Comparison of ENCODE assay signal across 23 mouse cellular contexts in the genomic region with DNA sequence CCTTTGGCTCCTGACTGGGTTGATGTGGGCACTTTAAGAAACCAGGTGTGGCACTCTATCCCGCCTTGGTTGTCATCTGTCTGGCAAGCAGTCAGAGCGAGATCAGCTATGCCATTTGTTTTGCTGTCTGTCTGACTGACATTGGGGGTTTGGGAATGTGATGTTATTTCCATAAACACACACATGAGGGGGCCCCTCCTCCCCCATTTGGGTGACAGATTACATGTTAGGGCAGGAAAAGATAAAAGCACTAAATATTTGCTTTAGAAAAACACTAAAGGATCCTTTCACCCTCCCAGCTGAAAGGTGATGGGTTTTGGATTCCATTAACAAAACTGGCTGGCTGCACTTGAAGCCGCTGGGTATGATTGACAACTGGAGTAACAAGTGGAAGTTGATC.
A peak's percentile ranks its signal among the peaks of the same experiment; 100 is the strongest.
DNase-seq lines count a peak whose midpoint lies in the region; ATAC-seq and TF ChIP-seq lines count a peak whose summit lies in the region.
"Had no signal": no experiment of that assay in that cellular context is flagged by ENCODE, and none has a peak within 500 bp of the region (broad histone marks: within the 10 kb centered on the region; RNA-seq: fewer than 3 reads in every experiment).

No protein-coding gene starts in this region.

- 0 out of 2 replicates have a peak overlapping the region, but pooled peaks have one; percentile 37 for H3K27ac ChIP-seq in embryonic facial prominence, embryonic 12.5 days
- H3K27ac ChIP-seq in embryonic facial prominence, embryonic 10.5 days (replicated peaks): no peak overlapping the region
- H3K27ac ChIP-seq in liver, embryonic 13.5 days: no peak overlapping the region
- H3K27ac ChIP-seq in liver, postnatal 0 days (ENCODE audit: low read depth): no peak overlapping the region
- 0 out of 2 replicates have a peak overlapping the region, but pooled peaks have one; percentile 40 for H3K27ac ChIP-seq in stomach, postnatal 0 days (replicated peaks)
- H3K27ac ChIP-seq: forebrain, embryonic 13.5 days; forebrain, embryonic 15.5 days had no signal

- no peaks in the 10 kb centered on the region for H3K27me3 ChIP-seq in embryonic facial prominence, embryonic 12.5 days
- H3K27me3 ChIP-seq in embryonic facial prominence, embryonic 10.5 days (replicated peaks; ENCODE audit: low read depth, poor library complexity, severe bottlenecking): no peaks in the 10 kb centered on the region
- no peaks in the 10 kb centered on the region for H3K27me3 ChIP-seq in liver, embryonic 13.5 days
- no peaks in the 10 kb centered on the region for H3K27me3 ChIP-seq in liver, postnatal 0 days (ENCODE audit: insufficient read depth, low read length)
- no peaks in the 10 kb centered on the region for H3K27me3 ChIP-seq in stomach, postnatal 0 days (ENCODE audit: control insufficient read depth, insufficient read depth, low read length)
- H3K27me3 ChIP-seq: forebrain, embryonic 13.5 days; forebrain, embryonic 15.5 days; Patski had no signal

- no peaks in the 10 kb centered on the region for H3K9me3 ChIP-seq in embryonic facial prominence, embryonic 12.5 days
- H3K9me3 ChIP-seq in embryonic facial prominence, embryonic 10.5 days: no peaks in the 10 kb centered on the region
- no peaks in the 10 kb centered on the region for H3K9me3 ChIP-seq in liver, embryonic 13.5 days (replicated peaks)
- no peaks in the 10 kb centered on the region for H3K9me3 ChIP-seq in liver, postnatal 0 days (ENCODE audit: low read length)
- no peaks in the 10 kb centered on the region for H3K9me3 ChIP-seq in stomach, postnatal 0 days (ENCODE audit: control insufficient read depth, low read length)
- H3K9me3 ChIP-seq: forebrain, embryonic 13.5 days; forebrain, embryonic 15.5 days had no signal

- DNase-seq in embryonic facial prominence, embryonic 10.5 days (ENCODE audit: low spot score): no peak
- DNase-seq in liver, embryonic 13.5 days: no peak
- no peak for DNase-seq in liver, postnatal 0 days
- DNase-seq in stomach, postnatal 0 days (ENCODE audit: low spot score): no peak
- DNase-seq in embryo, embryonic 11 days: no peak
- DNase-seq: adrenal gland, adult 2 months; adrenal gland, postnatal 10 days; adrenal gland, postnatal 25 days; B cell, adult 2 months; cerebellum, adult 11 months; cerebellum, adult 18-20 months; cerebellum, adult 8-10 months; cerebellum, adult 9-11 months; cerebellum, postnatal 14 days; cerebellum, postnatal 36 days; forebrain, postnatal 0 days had no signal

- no peaks in the 10 kb centered on the region for H3K36me3 ChIP-seq in embryonic facial prominence, embryonic 12.5 days
- H3K36me3 ChIP-seq in embryonic facial prominence, embryonic 10.5 days (replicated peaks): peaks cover 33% of the 10 kb centered on the region
- H3K36me3 ChIP-seq in liver, embryonic 13.5 days: no peaks in the 10 kb centered on the region
- H3K36me3 ChIP-seq in liver, postnatal 0 days (replicated peaks; ENCODE audit: insufficient read depth, low read length): no peaks in the 10 kb centered on the region
- no peaks in the 10 kb centered on the region for H3K36me3 ChIP-seq in stomach, postnatal 0 days (ENCODE audit: control insufficient read depth, insufficient read depth, low read length)
- H3K36me3 ChIP-seq: forebrain, embryonic 15.5 days; G1E had no signal

- no peak for TF ChIP-seq EP300 in liver, postnatal 0 days (IDR thresholded peaks at IDR 0.05; ENCODE audit: low read depth)
- TF ChIP-seq EP300 in stomach, postnatal 0 days (optimal IDR thresholded peaks at IDR 0.05): no peak

- ATAC-seq in embryonic facial prominence, embryonic 12.5 days (ENCODE audit: insufficient number of reproducible peaks, insufficient read depth, low FRiP score, low TSS enrichment): no peak
- no peak for ATAC-seq in liver, embryonic 13.5 days (ENCODE audit: low read depth)
- no peak for ATAC-seq in liver, postnatal 0 days
- no peak for ATAC-seq in stomach, postnatal 0 days (ENCODE audit: low FRiP score, low TSS enrichment)
- ATAC-seq: activated CD4-positive, CD25-positive, alpha-beta regulatory T cell, adult 4 months; CD4-positive, CD25-positive, alpha-beta regulatory T cell, adult 4 months; forebrain, embryonic 13.5 days; forebrain, embryonic 15.5 days; forebrain, postnatal 0 days had no signal

- H3K4me2 ChIP-seq in embryonic facial prominence, embryonic 12.5 days (replicated peaks): no peak overlapping the region
- no peak overlapping the region for H3K4me2 ChIP-seq in liver, embryonic 13.5 days
- H3K4me2 ChIP-seq in liver, postnatal 0 days (ENCODE audit: low read depth, low read length): no peak overlapping the region
- no peak overlapping the region for H3K4me2 ChIP-seq in stomach, postnatal 0 days (replicated peaks; ENCODE audit: low read depth)
- H3K4me2 ChIP-seq: forebrain, embryonic 13.5 days; forebrain, embryonic 15.5 days had no signal

- WGBS in embryonic facial prominence, embryonic 12.5 days: 57% methylated on average over 3 of the region's 3 CpGs
- 68% methylated on average over 3 of the region's 3 CpGs for WGBS in embryonic facial prominence, embryonic 10.5 days
- WGBS in liver, embryonic 13.5 days (ENCODE audit: insufficient replicate concordance): 68% methylated on average over 3 of the region's 3 CpGs
- 76% methylated on average over 3 of the region's 3 CpGs for WGBS in liver, postnatal 0 days (ENCODE audit: insufficient replicate concordance)
- 52% methylated on average over 3 of the region's 3 CpGs for WGBS in stomach, postnatal 0 days

- no peak for TF ChIP-seq CTCF in liver, postnatal 0 days (IDR thresholded peaks at IDR 0.05; ENCODE audit: low read depth)
- TF ChIP-seq CTCF in stomach, postnatal 0 days (IDR thresholded peaks at IDR 0.05; ENCODE audit: low read depth): no peak

- H3K4me3 ChIP-seq in embryonic facial prominence, embryonic 12.5 days: no peak overlapping the region
- H3K4me3 ChIP-seq in embryonic facial prominence, embryonic 10.5 days: no peak overlapping the region
- H3K4me3 ChIP-seq in liver, embryonic 13.5 days (replicated peaks): no peak overlapping the region
- H3K4me3 ChIP-seq in liver, postnatal 0 days (ENCODE audit: low read depth, low read length): no peak overlapping the region
- no peak overlapping the region for H3K4me3 ChIP-seq in stomach, postnatal 0 days (ENCODE audit: low read depth, low read length)
- H3K4me3 ChIP-seq: forebrain, embryonic 13.5 days; forebrain, embryonic 15.5 days had no signal

- no peak overlapping the region for H3K9ac ChIP-seq in embryonic facial prominence, embryonic 12.5 days
- peak overlapping the region; percentile 13; the same call in 1 of the 2 replicates for H3K9ac ChIP-seq in liver, embryonic 13.5 days
- no peak overlapping the region for H3K9ac ChIP-seq in liver, postnatal 0 days (replicated peaks)
- no peak overlapping the region for H3K9ac ChIP-seq in stomach, postnatal 0 days (ENCODE audit: low read length)
- H3K9ac ChIP-seq: forebrain, embryonic 13.5 days; forebrain, embryonic 15.5 days; forebrain, postnatal 0 days had no signal

- peaks cover 25% of the 10 kb centered on the region for H3K4me1 ChIP-seq in embryonic facial prominence, embryonic 12.5 days
- H3K4me1 ChIP-seq in embryonic facial prominence, embryonic 10.5 days: peaks cover 61% of the 10 kb centered on the region
- peaks cover 68% of the 10 kb centered on the region for H3K4me1 ChIP-seq in liver, embryonic 13.5 days (replicated peaks)
- peaks cover 35% of the 10 kb centered on the region for H3K4me1 ChIP-seq in liver, postnatal 0 days (ENCODE audit: insufficient read depth)
- peaks cover 5% of the 10 kb centered on the region for H3K4me1 ChIP-seq in stomach, postnatal 0 days (replicated peaks; ENCODE audit: control insufficient read depth, insufficient read depth)
- H3K4me1 ChIP-seq: forebrain, embryonic 15.5 days had no signal

Comparison
In these comparisons a context has a peak if more than half of its experiments do, and no peak if none do; other contexts are left out.
1. H3K27ac ChIP-seq: peak in embryonic facial prominence, embryonic 12.5 days (single experiment) and stomach, postnatal 0 days (single experiment); none in embryonic facial prominence, embryonic 10.5 days (single experiment), liver, embryonic 13.5 days (single experiment) and liver, postnatal 0 days (single experiment).